Mouse (Mus musculus): ENCODE measurements around the gene Npb. TPM values are rescaled to one million over a fixed set of nuclear protein-coding genes. Genes with fewer than 3 reads are reported as not detected.
A peak's percentile ranks its signal among the peaks of the same experiment; 100 is the strongest.

Gene Npb
- polyA plus RNA-seq, 1 experiment, result not detected

GRCm38 (mm10) chr11:120647047-120647830 lies 39.0 kb downstream of the Npb start:
- Histone ChIP-seq H3K36me3 (ENCODE audit: control insufficient read depth, insufficient read depth, low read length, poor library complexity, severe bottlenecking) (no peaks in the 10 kb centered on the region), H3K27me3 (ENCODE audit: control insufficient read depth, insufficient read depth, low read length, poor library complexity, severe bottlenecking) (no peaks in the 10 kb centered on the region), H3K9ac (ENCODE audit: low read depth, poor library complexity, severe bottlenecking) (no peak overlapping the region), H3K4me3 (ENCODE audit: low read depth, low read length) (peak overlapping the region; percentile 53), H3K9me3 (replicated peaks; ENCODE audit: control insufficient read depth, insufficient read depth, low read length, poor library complexity, severe bottlenecking) (no peaks in the 10 kb centered on the region), H3K4me1 (ENCODE audit: control insufficient read depth, insufficient read depth, low read length) (peaks cover 4% of the 10 kb centered on the region), H3K27ac (ENCODE audit: insufficient read depth, low read length) (no peak overlapping the region)
- TF ChIP-seq CTCF (IDR thresholded peaks at IDR 0.05; ENCODE audit: low read depth, low read length) (no peak), EP300 (IDR thresholded peaks at IDR 0.05; ENCODE audit: insufficient read depth, low read depth, low read length) (no peak), POLR2A (IDR thresholded peaks at IDR 0.05; ENCODE audit: insufficient read depth, low read length) (no peak)

- no peak within 1 kb of the TSS for H3K27ac ChIP-seq (ENCODE audit: insufficient read depth, low read length)
- peak; percentile 68; the same call in 1 of the 2 replicates for TF ChIP-seq EP300 (IDR thresholded peaks at IDR 0.05; ENCODE audit: insufficient read depth, low read depth, low read length)
- TF ChIP-seq CTCF (IDR thresholded peaks at IDR 0.05; ENCODE audit: low read depth, low read length), result no peak
- no peak for TF ChIP-seq POLR2A (IDR thresholded peaks at IDR 0.05; ENCODE audit: insufficient read depth, low read length)
- no peaks in the 10 kb centered on the region for H3K27me3 ChIP-seq (ENCODE audit: control insufficient read depth, insufficient read depth, low read length, poor library complexity, severe bottlenecking)
- no peak within 1 kb of the TSS for H3K9ac ChIP-seq (ENCODE audit: low read depth, poor library complexity, severe bottlenecking)
- no peaks in the 10 kb centered on the region for H3K4me1 ChIP-seq (ENCODE audit: control insufficient read depth, insufficient read depth, low read length)
- no peaks in the 10 kb centered on the region for H3K9me3 ChIP-seq (replicated peaks; ENCODE audit: control insufficient read depth, insufficient read depth, low read length, poor library complexity, severe bottlenecking)
- H3K4me3 ChIP-seq (ENCODE audit: low read depth, low read length), result peak within 1 kb of the TSS; percentile 53
- H3K36me3 ChIP-seq (ENCODE audit: control insufficient read depth, insufficient read depth, low read length, poor library complexity, severe bottlenecking), result no peaks in the 10 kb centered on the region
Measured at GRCm38 (mm10) chr11:120648001-120648476, 39.8 kb downstream of the Npb start, which contains the start of gene Myadml2. Gene Myadml2 (minus strand): TSS chr11:120648158.

GRCm38 (mm10) chr11:120651872-120652271 lies 43.6 kb downstream of the Npb start:
- no peak for TF ChIP-seq EP300 (IDR thresholded peaks at IDR 0.05; ENCODE audit: insufficient read depth, low read depth, low read length)
- TF ChIP-seq POLR2A (IDR thresholded peaks at IDR 0.05; ENCODE audit: insufficient read depth, low read length), result no peak
- TF ChIP-seq CTCF (IDR thresholded peaks at IDR 0.05; ENCODE audit: low read depth, low read length), result peak; percentile 46

GRCm38 (mm10) chr11:120654741-120655140 lies 46.5 kb downstream of the Npb start:
- no peaks in the 10 kb centered on the region for H3K4me1 ChIP-seq (ENCODE audit: control insufficient read depth, insufficient read depth, low read length)
- H3K9me3 ChIP-seq (replicated peaks; ENCODE audit: control insufficient read depth, insufficient read depth, low read length, poor library complexity, severe bottlenecking), result no peaks in the 10 kb centered on the region
- no peak overlapping the region for H3K4me3 ChIP-seq (ENCODE audit: low read depth, low read length)
- no peak overlapping the region for H3K27ac ChIP-seq (ENCODE audit: insufficient read depth, low read length)
- H3K9ac ChIP-seq (ENCODE audit: low read depth, poor library complexity, severe bottlenecking), result no peak overlapping the region
- TF ChIP-seq EP300 (IDR thresholded peaks at IDR 0.05; ENCODE audit: insufficient read depth, low read depth, low read length) (no peak), POLR2A (IDR thresholded peaks at IDR 0.05; ENCODE audit: insufficient read depth, low read length) (no peak), CTCF (IDR thresholded peaks at IDR 0.05; ENCODE audit: low read depth, low read length) (no peak)
- H3K27me3 ChIP-seq (ENCODE audit: control insufficient read depth, insufficient read depth, low read length, poor library complexity, severe bottlenecking), result no peaks in the 10 kb centered on the region
- H3K36me3 ChIP-seq (ENCODE audit: control insufficient read depth, insufficient read depth, low read length, poor library complexity, severe bottlenecking), result no peaks in the 10 kb centered on the region

More at GRCm38 (mm10) chr11:120651872-120652271, 43.6 kb downstream of the Npb start:
- Histone ChIP-seq H3K36me3 (ENCODE audit: control insufficient read depth, insufficient read depth, low read length, poor library complexity, severe bottlenecking) (no peaks in the 10 kb centered on the region), H3K27ac (ENCODE audit: insufficient read depth, low read length) (no peak overlapping the region), H3K9me3 (replicated peaks; ENCODE audit: control insufficient read depth, insufficient read depth, low read length, poor library complexity, severe bottlenecking) (no peaks in the 10 kb centered on the region), H3K27me3 (ENCODE audit: control insufficient read depth, insufficient read depth, low read length, poor library complexity, severe bottlenecking) (no peaks in the 10 kb centered on the region), H3K9ac (ENCODE audit: low read depth, poor library complexity, severe bottlenecking) (no peak overlapping the region), H3K4me1 (ENCODE audit: control insufficient read depth, insufficient read depth, low read length) (no peaks in the 10 kb centered on the region), H3K4me3 (ENCODE audit: low read depth, low read length) (no peak overlapping the region)

- Histone ChIP-seq H3K4me3 (ENCODE audit: low read depth, low read length) (no peak overlapping the region), H3K9me3 (replicated peaks; ENCODE audit: control insufficient read depth, insufficient read depth, low read length, poor library complexity, severe bottlenecking) (no peaks in the 10 kb centered on the region), H3K9ac (ENCODE audit: low read depth, poor library complexity, severe bottlenecking) (no peak overlapping the region), H3K27ac (ENCODE audit: insufficient read depth, low read length) (no peak overlapping the region), H3K4me1 (ENCODE audit: control insufficient read depth, insufficient read depth, low read length) (peaks cover 2% of the 10 kb centered on the region), H3K36me3 (ENCODE audit: control insufficient read depth, insufficient read depth, low read length, poor library complexity, severe bottlenecking) (no peaks in the 10 kb centered on the region), H3K27me3 (ENCODE audit: control insufficient read depth, insufficient read depth, low read length, poor library complexity, severe bottlenecking) (peaks cover 3% of the 10 kb centered on the region; the same call in 1 of the 2 replicates)
- TF ChIP-seq EP300 (IDR thresholded peaks at IDR 0.05; ENCODE audit: insufficient read depth, low read depth, low read length) (no peak), POLR2A (IDR thresholded peaks at IDR 0.05; ENCODE audit: insufficient read depth, low read length) (no peak), CTCF (IDR thresholded peaks at IDR 0.05; ENCODE audit: low read depth, low read length) (no peak)
Measured at GRCm38 (mm10) chr11:120657301-120657700, 49.0 kb downstream of the Npb start.

Other genes starting within 250 kb of the Npb start
- gene Fscn2, start 246.9 kb upstream of the Npb start, polyA plus RNA-seq (2011; ENCODE audit: insufficient read depth, insufficient read length, low read depth, missing spikeins), result not detected in 2 replicates
- 13.2 and 15.2 TPM in 2 replicates for gene Faap100, start 229.7 kb upstream of the Npb start, polyA plus RNA-seq (2011; ENCODE audit: insufficient read depth, insufficient read length, low read depth, missing spikeins)
- gene Nploc4, start 170.8 kb upstream of the Npb start, polyA plus RNA-seq (2011; ENCODE audit: insufficient read depth, insufficient read length, low read depth, missing spikeins), result 66.9 and 77.2 TPM in 2 replicates
- gene Tspan10, start 165.8 kb upstream of the Npb start, polyA plus RNA-seq (2011; ENCODE audit: insufficient read depth, insufficient read length, low read depth, missing spikeins), result not detected in 2 replicates
- gene Pde6g, start 155.0 kb upstream of the Npb start, polyA plus RNA-seq (2011; ENCODE audit: insufficient read depth, insufficient read length, low read depth, missing spikeins), result 0.93 and 1.0 TPM in 2 replicates
- 5.8 and 6.1 TPM in 2 replicates for gene Oxld1, start 150.4 kb upstream of the Npb start, polyA plus RNA-seq (2011; ENCODE audit: insufficient read depth, insufficient read length, low read depth, missing spikeins)
- 15.0 and 16.1 TPM in 2 replicates for gene Ccdc137, start 150.4 kb upstream of the Npb start, polyA plus RNA-seq (2011; ENCODE audit: insufficient read depth, insufficient read length, low read depth, missing spikeins)
- 10.7 and 11.0 TPM in 2 replicates for gene Arl16, start 140.9 kb upstream of the Npb start, polyA plus RNA-seq (2011; ENCODE audit: insufficient read depth, insufficient read length, low read depth, missing spikeins)
- 83.6 and 90.5 TPM in 2 replicates for gene Mrpl12, start 123.9 kb upstream of the Npb start, polyA plus RNA-seq (2011; ENCODE audit: insufficient read depth, insufficient read length, low read depth, missing spikeins)
- gene Slc25a10, start 116.6 kb upstream of the Npb start, polyA plus RNA-seq (2011; ENCODE audit: insufficient read depth, insufficient read length, low read depth, missing spikeins), result 8.3 TPM in 2 replicates
- 0.65 TPM in 1 of 2 replicates, not detected in the other for gene Gcgr, start 77.8 kb upstream of the Npb start, polyA plus RNA-seq (2011; ENCODE audit: insufficient read depth, insufficient read length, low read depth, missing spikeins)
- gene Mcrip1, start 58.8 kb upstream of the Npb start, polyA plus RNA-seq (2011; ENCODE audit: insufficient read depth, insufficient read length, low read depth, missing spikeins), result 46.4 and 53.4 TPM in 2 replicates
- not detected in 2 replicates for gene Ppp1r27, start 57.3 kb upstream of the Npb start, polyA plus RNA-seq (2011; ENCODE audit: insufficient read depth, insufficient read length, low read depth, missing spikeins)
- 326 and 338 TPM in 2 replicates for gene P4hb, start 35.2 kb upstream of the Npb start, polyA plus RNA-seq (2011; ENCODE audit: insufficient read depth, insufficient read length, low read depth, missing spikeins)
- 269 and 298 TPM in 2 replicates for gene Arhgdia, start 26.9 kb upstream of the Npb start, polyA plus RNA-seq (2011; ENCODE audit: insufficient read depth, insufficient read length, low read depth, missing spikeins)
- 229 and 242 TPM in 2 replicates for gene Alyref, start 10.1 kb upstream of the Npb start, polyA plus RNA-seq (2011; ENCODE audit: insufficient read depth, insufficient read length, low read depth, missing spikeins)
- gene Anapc11, start 10.1 kb upstream of the Npb start, polyA plus RNA-seq (2011; ENCODE audit: insufficient read depth, insufficient read length, low read depth, missing spikeins), result 84.0 and 100 TPM in 2 replicates
- gene Pcyt2, start 9.5 kb downstream of the Npb start, polyA plus RNA-seq (2011; ENCODE audit: insufficient read depth, insufficient read length, low read depth, missing spikeins), result 37.0 and 39.6 TPM in 2 replicates
- gene Sirt7, start 16.8 kb downstream of the Npb start, polyA plus RNA-seq (2011; ENCODE audit: insufficient read depth, insufficient read length, low read depth, missing spikeins), result 10.8 and 11.1 TPM in 2 replicates
- gene Mafg, start 25.1 kb downstream of the Npb start, polyA plus RNA-seq (2011; ENCODE audit: insufficient read depth, insufficient read length, low read depth, missing spikeins), result 48.0 and 53.0 TPM in 2 replicates
- 41.7 and 55.3 TPM in 2 replicates for gene Pycr1, start 35.3 kb downstream of the Npb start, polyA plus RNA-seq (2011; ENCODE audit: insufficient read depth, insufficient read length, low read depth, missing spikeins)
- gene Myadml2, start 39.7 kb downstream of the Npb start, polyA plus RNA-seq (2011; ENCODE audit: insufficient read depth, insufficient read length, low read depth, missing spikeins), result not detected in 2 replicates
- gene Notum, start 52.7 kb downstream of the Npb start, polyA plus RNA-seq (2011; ENCODE audit: insufficient read depth, insufficient read length, low read depth, missing spikeins), result 2.3 and 5.1 TPM in 2 replicates
- gene Aspscr1, start 64.5 kb downstream of the Npb start, polyA plus RNA-seq (2011; ENCODE audit: insufficient read depth, insufficient read length, low read depth, missing spikeins), result 46.5 and 50.8 TPM in 2 replicates
- gene Cenpx, start 105.3 kb downstream of the Npb start, polyA plus RNA-seq (2011; ENCODE audit: insufficient read depth, insufficient read length, low read depth, missing spikeins), result 38.0 and 45.3 TPM in 2 replicates
- gene Lrrc45, start 105.4 kb downstream of the Npb start, polyA plus RNA-seq (2011; ENCODE audit: insufficient read depth, insufficient read length, low read depth, missing spikeins), result 7.3 and 9.8 TPM in 2 replicates
- 16.6 and 20.7 TPM in 2 replicates for gene Rac3, start 113.0 kb downstream of the Npb start, polyA plus RNA-seq (2011; ENCODE audit: insufficient read depth, insufficient read length, low read depth, missing spikeins)
- 54.3 and 68.2 TPM in 2 replicates for gene Dcxr, start 118.8 kb downstream of the Npb start, polyA plus RNA-seq (2011; ENCODE audit: insufficient read depth, insufficient read length, low read depth, missing spikeins)
- gene Cbr2, start 123.6 kb downstream of the Npb start, polyA plus RNA-seq (2011; ENCODE audit: insufficient read depth, insufficient read length, low read depth, missing spikeins), result not detected in 2 replicates
- gene Hmga1b, start 154.3 kb downstream of the Npb start, polyA plus RNA-seq (2011; ENCODE audit: insufficient read depth, insufficient read length, low read depth, missing spikeins), result 56.2 and 85.9 TPM in 2 replicates
- 8.9 and 9.3 TPM in 2 replicates for gene Rfng, start 175.7 kb downstream of the Npb start, polyA plus RNA-seq (2011; ENCODE audit: insufficient read depth, insufficient read length, low read depth, missing spikeins)
- gene Gps1, start 175.8 kb downstream of the Npb start, polyA plus RNA-seq (2011; ENCODE audit: insufficient read depth, insufficient read length, low read depth, missing spikeins), result 92.0 and 95.2 TPM in 2 replicates
- gene Dus1l, start 187.9 kb downstream of the Npb start, polyA plus RNA-seq (2011; ENCODE audit: insufficient read depth, insufficient read length, low read depth, missing spikeins), result 56.7 and 66.9 TPM in 2 replicates
- 114 and 127 TPM in 2 replicates for gene Fasn, start 216.1 kb downstream of the Npb start, polyA plus RNA-seq (2011; ENCODE audit: insufficient read depth, insufficient read length, low read depth, missing spikeins)